Mouse (Mus musculus): ENCODE measurements around the gene 3100002H09Rik. TPM values are rescaled to one million over a fixed set of nuclear protein-coding genes. Genes with fewer than 3 reads are reported as not detected.

The 3100002H09Rik gene
- total RNA-seq, 1 experiment: not detected

GRCm38 (mm10) chr4:124563371-124563770 is 47.2 kb downstream of the 3100002H09Rik start:
- no peaks in the 10 kb centered on the region for H3K9me3 ChIP-seq (ENCODE audit: control insufficient read depth, insufficient read depth, low read depth, low read length)
- no peak overlapping the region for H3K27ac ChIP-seq (ENCODE audit: insufficient read depth, low read depth, low read length, poor library complexity, severe bottlenecking)
- no peaks in the 10 kb centered on the region for H3K4me1 ChIP-seq (ENCODE audit: control insufficient read depth in 2 of 2, insufficient read depth in 2 of 2, low read length in 2 of 2, poor library complexity in 1 of 2)
- DNase-seq (ENCODE audit: low read depth, low spot score): no peak
- in situ Hi-C loops (cut with MboI; ENCODE audit: low sequenced_read_pairs in 2 of 2, unreplicated experiment in 2 of 2): no loop called here
- no peak for TF ChIP-seq ZC3H11A (IDR thresholded peaks at IDR 0.05; ENCODE audit: borderline replicate concordance, low read depth, low read length)
- no peak for TF ChIP-seq ZNF384 (IDR thresholded peaks at IDR 0.05; ENCODE audit: low read depth, low read length)
- no peak for TF ChIP-seq HCFC1 (IDR thresholded peaks at IDR 0.05; ENCODE audit: borderline replicate concordance, insufficient read depth, low read length)
- TF ChIP-seq MAFK (IDR thresholded peaks at IDR 0.05; ENCODE audit: insufficient read depth, low read depth, low read length): no peak
- TF ChIP-seq CHD2 (IDR thresholded peaks at IDR 0.05; ENCODE audit: low read depth, low read length): no peak
- no peak overlapping the region for H3K4me3 ChIP-seq (ENCODE audit: insufficient read depth in 1 of 2, low read depth in 1 of 2, low read length in 2 of 2, poor library complexity in 1 of 2, severe bottlenecking in 1 of 2)
- H3K9ac ChIP-seq (ENCODE audit: insufficient read depth, low read depth, low read length, poor library complexity, severe bottlenecking): no peak overlapping the region
- H3K36me3 ChIP-seq (ENCODE audit: control insufficient read depth, insufficient read depth, low read length, poor library complexity, severe bottlenecking): no peaks in the 10 kb centered on the region

GRCm38 (mm10) chr4:124562721-124563120 is 47.9 kb downstream of the 3100002H09Rik start:
- Histone ChIP-seq H3K9me3 (ENCODE audit: control insufficient read depth, insufficient read depth, low read depth, low read length) (no peaks in the 10 kb centered on the region), H3K4me1 (ENCODE audit: control insufficient read depth in 2 of 2, insufficient read depth in 2 of 2, low read length in 2 of 2, poor library complexity in 1 of 2) (no peaks in the 10 kb centered on the region), H3K27ac (ENCODE audit: insufficient read depth, low read depth, low read length, poor library complexity, severe bottlenecking) (no peak overlapping the region), H3K36me3 (ENCODE audit: control insufficient read depth, insufficient read depth, low read length, poor library complexity, severe bottlenecking) (no peaks in the 10 kb centered on the region), H3K9ac (ENCODE audit: insufficient read depth, low read depth, low read length, poor library complexity, severe bottlenecking) (no peak overlapping the region), H3K4me3 (ENCODE audit: insufficient read depth in 1 of 2, low read depth in 1 of 2, low read length in 2 of 2, poor library complexity in 1 of 2, severe bottlenecking in 1 of 2) (no peak overlapping the region)
- no peak for DNase-seq (ENCODE audit: low read depth, low spot score)
- TF ChIP-seq ZNF384 (IDR thresholded peaks at IDR 0.05; ENCODE audit: low read depth, low read length) (no peak), ZC3H11A (IDR thresholded peaks at IDR 0.05; ENCODE audit: borderline replicate concordance, low read depth, low read length) (no peak), CHD2 (IDR thresholded peaks at IDR 0.05; ENCODE audit: low read depth, low read length) (no peak)
- in situ Hi-C loops (cut with MboI; ENCODE audit: low sequenced_read_pairs in 2 of 2, unreplicated experiment in 2 of 2): no loop called here

Other genes starting within 250 kb of the 3100002H09Rik start
- 6.2 and 9.5 TPM in 2 replicates for gene Pou3f1, start 46.0 kb upstream of the 3100002H09Rik start, total RNA-seq (2012; rRNA removed)
- 29.2 and 39.7 TPM in 2 replicates for gene Utp11, start 82.8 kb upstream of the 3100002H09Rik start, total RNA-seq (2012; rRNA removed)
- 7.5 and 13.7 TPM in 2 replicates for gene Fhl3, start 89.9 kb upstream of the 3100002H09Rik start, total RNA-seq (2012; rRNA removed)
- gene Sf3a3, start 104.0 kb upstream of the 3100002H09Rik start, total RNA-seq (2012; rRNA removed): 91.6 and 117 TPM in 2 replicates
- 12.6 and 14.0 TPM in 2 replicates for gene Inpp5b, start 131.0 kb upstream of the 3100002H09Rik start, total RNA-seq (2012; rRNA removed)
- 10.1 and 15.4 TPM in 2 replicates for gene Mtf1, start 191.3 kb upstream of the 3100002H09Rik start, total RNA-seq (2012; rRNA removed)
- 82.7 and 85.3 TPM in 2 replicates for gene Yrdc, start 239.9 kb upstream of the 3100002H09Rik start, total RNA-seq (2012; rRNA removed)
- gene 1110065P20Rik, start 240.4 kb upstream of the 3100002H09Rik start, total RNA-seq (2012; rRNA removed): 21.4 and 25.8 TPM in 2 replicates

Measured in ES-E14 (cell line).